Mouse (Mus musculus): ENCODE measurements around the gene Cib3.

Gene Cib3

GRCm38 (mm10) chr8:72210222-72210621, 2.4 kb downstream of the Cib3 start:
- DNase-seq (ENCODE audit: low spot score): no peak

GRCm38 (mm10) chr8:72208582-72208981, 4.1 kb downstream of the Cib3 start:
- DNase-seq (ENCODE audit: low spot score): no peak

GRCm38 (mm10) chr8:72197997-72198396, 14.6 kb downstream of the Cib3 start:
- DNase-seq (ENCODE audit: low spot score): no peak

- DNase-seq (ENCODE audit: low spot score): no peak
These were observed 20.6 kb downstream of the Cib3 start for GRCm38 (mm10) chr8:72192065-72192464.

- DNase-seq (ENCODE audit: low spot score): no peak
These were observed 22.5 kb downstream of the Cib3 start for GRCm38 (mm10) chr8:72190215-72190539.

GRCm38 (mm10) chr8:72189417-72190214, 23.0 kb downstream of the Cib3 start, which contains the start of gene Hsh2d:
Hsh2d (plus strand) TSS chr8:72189638.
- DNase-seq (ENCODE audit: low spot score): no peak

- no peak for DNase-seq (ENCODE audit: low spot score)
These were observed 24.8 kb downstream of the Cib3 start for GRCm38 (mm10) chr8:72187793-72188331.

GRCm38 (mm10) chr8:72183554-72184202, 29.0 kb downstream of the Cib3 start:
- DNase-seq (ENCODE audit: low spot score): no peak

- DNase-seq (ENCODE audit: low spot score): peak; percentile 71
These were observed 35.2 kb downstream of the Cib3 start for GRCm38 (mm10) chr8:72177346-72177925.

- DNase-seq (ENCODE audit: low spot score): no peak
These were observed 42.9 kb downstream of the Cib3 start for GRCm38 (mm10) chr8:72169681-72170249.

GRCm38 (mm10) chr8:72169098-72169668, 43.5 kb downstream of the Cib3 start:
- no peak for DNase-seq (ENCODE audit: low spot score)

- DNase-seq (ENCODE audit: low spot score): no peak
These were observed 49.8 kb downstream of the Cib3 start for GRCm38 (mm10) chr8:72162821-72163220.

GRCm38 (mm10) chr8:72160707-72161697, 51.6 kb downstream of the Cib3 start, which contains the start of gene Rab8a:
Rab8a (plus strand) TSS chr8:72161200.
- DNase-seq (ENCODE audit: low spot score): peak; percentile 100

GRCm38 (mm10) chr8:72160007-72160406, 52.6 kb downstream of the Cib3 start:
- no peak for DNase-seq (ENCODE audit: low spot score)

GRCm38 (mm10) chr8:72158726-72159125, 53.9 kb downstream of the Cib3 start:
- DNase-seq (ENCODE audit: low spot score): no peak

GRCm38 (mm10) chr8:72158096-72158495, 54.5 kb downstream of the Cib3 start:
- no peak for DNase-seq (ENCODE audit: low spot score)
